Mouse (Mus musculus) limb, embryonic 14.5 days (tissue): ENCODE measurements at regions not wholly inside any gene's neighbourhood (a gene's known extent, or its start where the extent isn't known, plus 50 kb on each side); places are given as distances from the start of the nearest gene placed in this dataset.

ENCODE experiments used
- ATAC-seq: fragments of 200-750 bp; cut with Nextera tagmentation; 2 replicates; pipeline ENCODE4 v1.8.0; 2017; ENCODE audit warnings: low read depth, moderate number of reproducible peaks, moderate TSS enrichment; ENCODE audit not compliant: low FRiP score
- DNase-seq: peaks from one replicate; pipeline ENCODE4 v3.0.0-alpha.2; 2015; ENCODE audit warnings: low spot score
- H3K27ac ChIP-seq: fragments of 300-500 bp; sonication (generic); replicated peaks from 2 replicates; pipeline ENCODE4 v1.5.1; 2014; ENCODE audit warnings: low read depth, mild to moderate bottlenecking, low read length, moderate library complexity, mixed read lengths
- H3K27me3 ChIP-seq: fragments of 300-500 bp; sonication (generic); 2 replicates; pipeline ENCODE4 v1.6.1; 2014; ENCODE audit warnings: low read length, mixed read lengths; ENCODE audit not compliant: control insufficient read depth, insufficient read depth
- H3K36me3 ChIP-seq: fragments of 300-500 bp; sonication (generic); 2 replicates; pipeline ENCODE4 v1.6.1; 2014; ENCODE audit warnings: mild to moderate bottlenecking, low read length, moderate library complexity, mixed read lengths; ENCODE audit not compliant: control insufficient read depth, insufficient read depth
- H3K4me1 ChIP-seq: fragments of 300-500 bp; sonication (generic); 2 replicates; pipeline ENCODE4 v1.6.1; 2014; ENCODE audit warnings: antibody characterized with exemption, low read length, mixed read lengths; ENCODE audit not compliant: control insufficient read depth, insufficient read depth
- H3K4me2 ChIP-seq: fragments of 300-500 bp; sonication (generic); replicated peaks from 2 replicates; pipeline ENCODE4 v1.6.1; 2014; ENCODE audit warnings: low read depth, mild to moderate bottlenecking, low read length, moderate library complexity; ENCODE audit not compliant: severe bottlenecking
- H3K4me3 ChIP-seq: fragments of 300-500 bp; sonication (generic); replicated peaks from 2 replicates; pipeline ENCODE4 v1.5.1; 2014; ENCODE audit warnings: low read length
- H3K9ac ChIP-seq: fragments of 300-500 bp; sonication (generic); 2 replicates; pipeline ENCODE4 v1.6.1; 2014; ENCODE audit warnings: mild to moderate bottlenecking, low read depth, low read length, moderate library complexity; ENCODE audit not compliant: severe bottlenecking
- H3K9me3 ChIP-seq: fragments of 300-500 bp; sonication (generic); 2 replicates; pipeline ENCODE4 v1.6.1; 2016; ENCODE audit warnings: low read length; ENCODE audit not compliant: control insufficient read depth
- POLR2A ChIP-seq: fragments of 200-500 bp; IDR thresholded peaks from 2 replicates; pipeline ENCODE4 v1.8.0; 2012; ENCODE audit warnings: inconsistent platforms, mild to moderate bottlenecking, moderate library complexity, borderline replicate concordance; ENCODE audit not compliant: insufficient read depth, insufficient read length; ENCODE audit errors: extremely low read depth
- WGBS: fragments of 180-500 bp; shearing (Covaris S2); extraction: QIAGEN DNeasy Blood & Tissue Kit; methylation state at CpG from one replicate; pipeline ENCODE4 v1.1.7; 2014; 5-methylcytosine and 5-hydroxymethylcytosine counted together

DNA sequence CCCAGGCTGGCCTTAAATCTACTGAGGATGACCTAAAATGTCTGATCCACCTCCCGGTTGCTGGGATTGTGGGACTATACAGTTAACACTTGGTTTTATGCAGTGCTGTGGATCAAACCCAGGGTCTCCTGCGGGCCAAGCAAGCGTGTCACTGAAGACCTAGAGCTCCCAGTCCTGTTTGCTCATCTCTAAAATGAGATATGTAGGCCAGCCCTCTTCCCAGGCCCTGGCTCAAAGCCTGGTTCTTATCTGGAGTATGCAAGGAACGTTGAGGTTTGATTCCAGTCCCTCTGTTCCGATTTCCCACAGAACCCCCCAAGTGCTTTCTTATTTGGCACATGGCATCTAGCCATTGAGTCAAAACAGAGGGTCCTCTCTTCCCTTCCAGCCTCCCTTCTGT is 115.5 kb upstream of the Parp11 start:
- ATAC-seq: no peak
- peak overlapping the region; percentile 69 for H3K27ac ChIP-seq
- no peaks in the 10 kb centered on the region for H3K27me3 ChIP-seq
- 80% methylated on average over 5 of the region's 5 CpGs for WGBS
- H3K9me3 ChIP-seq: no peaks in the 10 kb centered on the region
- H3K4me1 ChIP-seq: peaks cover 27% of the 10 kb centered on the region
- DNase-seq: no peak
- no peak overlapping the region for H3K4me3 ChIP-seq
- H3K4me2 ChIP-seq: no peak overlapping the region
- H3K36me3 ChIP-seq: no peaks in the 10 kb centered on the region
- no peak overlapping the region for H3K9ac ChIP-seq
- no peak for TF ChIP-seq POLR2A

DNA sequence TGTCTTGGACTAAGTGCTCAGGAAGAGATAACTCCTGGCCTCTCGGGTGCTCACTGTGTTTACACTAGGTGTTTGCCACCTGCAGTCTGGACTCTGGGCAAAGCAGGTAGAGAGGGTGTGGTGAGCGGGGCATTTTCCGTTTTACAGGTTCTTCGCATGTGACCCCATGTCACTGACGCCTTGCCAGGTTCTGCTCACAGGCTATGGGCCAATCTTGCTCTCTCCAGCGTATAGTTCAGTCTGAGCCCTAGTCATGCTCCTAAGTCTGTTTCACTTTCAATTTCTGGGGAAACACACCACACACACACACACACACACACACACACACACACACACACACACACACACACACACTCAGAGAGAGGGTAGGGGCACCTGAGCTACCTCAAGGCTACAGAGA is 112.4 kb upstream of the Parp11 start:
- ATAC-seq: no peak
- no peaks in the 10 kb centered on the region for H3K27me3 ChIP-seq
- no peak overlapping the region for H3K4me2 ChIP-seq
- no peak overlapping the region for H3K4me3 ChIP-seq
- no peaks in the 10 kb centered on the region for H3K9me3 ChIP-seq
- TF ChIP-seq POLR2A: no peak
- H3K27ac ChIP-seq: no peak overlapping the region
- H3K9ac ChIP-seq: no peak overlapping the region
- no peaks in the 10 kb centered on the region for H3K36me3 ChIP-seq
- peaks cover 37% of the 10 kb centered on the region for H3K4me1 ChIP-seq
- DNase-seq: no peak
- WGBS: 87% methylated on average over 6 of the region's 6 CpGs

DNA sequence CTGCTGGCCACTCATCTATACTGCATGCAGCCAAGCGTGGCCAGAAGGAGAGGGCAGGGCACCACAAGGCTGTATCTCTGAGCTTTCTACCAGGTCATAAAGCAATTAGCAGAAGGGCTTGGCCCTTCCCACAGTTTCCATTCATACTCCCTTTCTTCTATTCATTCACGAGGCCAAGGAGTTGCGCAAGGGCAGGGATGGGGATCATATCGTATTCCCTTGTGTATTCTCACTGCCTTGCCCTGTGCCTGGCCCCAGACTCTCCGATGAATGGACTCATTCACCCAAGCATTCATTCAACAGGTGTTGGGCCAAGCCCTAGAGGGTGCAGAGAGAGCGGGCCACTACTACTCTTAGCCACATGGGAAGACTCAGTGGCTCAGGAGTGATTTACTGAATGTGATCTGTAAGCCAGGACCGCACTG is 111.2 kb upstream of the Parp11 start:
- H3K27me3 ChIP-seq: no peaks in the 10 kb centered on the region
- H3K4me3 ChIP-seq: no peak overlapping the region
- peaks cover 29% of the 10 kb centered on the region for H3K4me1 ChIP-seq
- no peak overlapping the region for H3K4me2 ChIP-seq
- no peak overlapping the region for H3K27ac ChIP-seq
- H3K36me3 ChIP-seq: no peaks in the 10 kb centered on the region
- H3K9me3 ChIP-seq: no peaks in the 10 kb centered on the region
- 70% methylated on average over 7 of the region's 7 CpGs for WGBS
- DNase-seq (no peak), ATAC-seq (no peak)
- TF ChIP-seq POLR2A: no peak
- no peak overlapping the region for H3K9ac ChIP-seq

DNA sequence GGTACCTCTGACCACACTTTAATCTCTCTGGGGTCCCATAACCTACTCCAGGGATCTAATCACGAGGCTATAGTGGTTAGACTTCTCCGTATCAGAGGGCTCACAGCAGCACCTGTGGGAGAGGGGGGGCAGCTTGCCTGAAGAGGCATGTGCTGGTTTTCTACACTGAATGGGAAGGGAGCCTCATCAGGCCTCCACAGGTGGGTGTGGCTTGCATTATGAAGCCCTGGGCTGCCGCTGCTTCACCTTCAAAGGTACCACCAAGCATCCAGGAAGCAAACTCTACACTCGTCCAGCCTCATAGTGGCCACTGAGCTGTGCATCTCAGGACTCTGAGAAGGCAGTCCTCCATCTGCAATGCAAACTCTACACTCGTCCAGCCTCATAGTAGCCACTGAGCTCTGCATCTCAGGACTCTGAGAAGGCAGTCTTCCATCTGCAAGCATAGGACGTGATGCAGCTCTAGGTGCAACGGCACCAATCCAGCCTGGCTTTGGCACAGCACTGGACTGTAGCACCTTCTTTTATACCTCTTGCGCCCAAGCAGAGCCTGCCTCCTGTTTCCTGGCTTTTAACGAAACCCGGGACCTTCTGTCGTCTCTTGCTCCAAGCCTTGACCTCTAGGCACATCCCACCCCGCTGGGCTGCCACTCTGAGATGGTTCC is 110.5 kb upstream of the Parp11 start:
- 47% methylated on average over 12 of the region's 12 CpGs for WGBS
- Histone ChIP-seq H3K27ac (peak overlapping the region; percentile 71; the same call in 1 of the 2 replicates), H3K9ac (no peak overlapping the region), H3K9me3 (no peaks in the 10 kb centered on the region), H3K4me3 (no peak overlapping the region), H3K36me3 (no peaks in the 10 kb centered on the region), H3K4me2 (no peak overlapping the region), H3K4me1 (peaks cover 23% of the 10 kb centered on the region), H3K27me3 (no peaks in the 10 kb centered on the region)
- no peak for TF ChIP-seq POLR2A
- ATAC-seq (no peak), DNase-seq (no peak)

DNA sequence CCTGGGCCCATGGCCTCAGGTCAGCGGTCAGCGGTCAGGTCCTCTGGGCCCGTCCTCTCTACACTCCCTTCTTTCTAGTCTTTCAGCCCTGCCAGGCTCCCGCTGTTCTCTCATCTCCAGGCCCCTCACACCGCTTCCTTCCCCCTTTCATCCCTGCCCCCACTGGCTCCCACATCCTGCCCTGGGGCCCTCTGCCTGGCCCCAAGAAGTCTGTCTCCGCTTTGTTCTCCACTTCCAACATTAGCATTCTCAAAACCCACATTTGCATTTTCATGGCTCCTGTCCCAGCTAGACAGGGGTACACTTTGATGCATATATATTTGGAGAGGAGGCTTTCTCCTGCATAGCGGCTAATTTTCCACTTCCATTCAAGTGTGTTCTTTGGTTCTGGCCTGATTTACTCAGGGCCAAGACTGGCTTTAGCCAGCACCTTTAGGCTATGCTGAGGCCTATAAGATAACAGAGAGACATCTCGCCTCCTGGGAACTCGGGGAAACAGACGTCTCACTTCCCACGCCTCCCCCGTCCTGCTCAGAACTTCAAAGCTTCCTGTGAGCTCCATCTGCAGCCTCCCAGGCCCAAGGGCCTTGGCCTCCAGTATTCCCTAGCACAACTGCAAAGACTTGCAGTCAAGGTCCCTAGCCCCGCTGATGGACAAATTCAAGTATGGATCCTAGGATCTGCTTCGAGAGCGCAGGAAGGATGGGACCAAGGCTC is 109.8 kb upstream of the Parp11 start:
- ATAC-seq (no peak), DNase-seq (no peak)

More for the DNA sequence above, 109.8 kb upstream of the Parp11 start:
- H3K4me3 ChIP-seq: no peak overlapping the region
- H3K4me2 ChIP-seq: peak overlapping the region; percentile 13; the same call in 1 of the 2 replicates
- H3K27ac ChIP-seq: peak overlapping the region; percentile 71
- 19% methylated on average over 15 of the region's 15 CpGs for WGBS
- H3K4me1 ChIP-seq: peaks cover 22% of the 10 kb centered on the region
- no peaks in the 10 kb centered on the region for H3K27me3 ChIP-seq
- TF ChIP-seq POLR2A: no peak
- H3K36me3 ChIP-seq: no peaks in the 10 kb centered on the region
- H3K9ac ChIP-seq: no peak overlapping the region
- no peaks in the 10 kb centered on the region for H3K9me3 ChIP-seq
